Mouse (Mus musculus): ENCODE measurements around the gene Pfkm. TPM values are rescaled to one million over a fixed set of nuclear protein-coding genes. Genes with fewer than 3 reads are reported as not detected.
A peak's percentile ranks its signal among the peaks of the same experiment; 100 is the strongest.

Gene Pfkm
- polyA plus RNA-seq, 1 experiment from 2014 or later, result 27.9 TPM

DNA sequence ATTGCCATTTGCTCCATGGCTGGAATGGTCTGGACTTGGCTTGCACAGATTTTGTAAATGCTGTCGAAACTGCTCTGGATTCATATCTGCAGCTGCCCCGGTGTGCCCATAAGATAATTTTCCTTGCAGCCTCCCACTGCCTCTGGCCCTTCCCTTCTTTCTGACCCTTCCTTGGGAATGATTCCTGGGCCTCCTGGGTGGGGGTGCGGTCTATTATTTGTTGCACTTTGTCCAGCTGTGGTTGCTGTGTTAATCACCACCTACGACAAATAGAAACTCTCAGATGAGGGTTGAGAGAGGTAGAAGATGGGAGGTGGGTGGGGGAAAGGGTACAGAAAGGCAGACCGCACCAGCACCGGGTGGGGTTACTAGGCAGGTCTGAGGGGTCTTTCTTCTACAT is 14.8 kb downstream of the Pfkm start:
- peak overlapping the region; percentile 85 for H3K4me2 ChIP-seq (replicated peaks)
- H3K4me3 ChIP-seq (replicated peaks), result no peak overlapping the region
- H3K4me1 ChIP-seq (replicated peaks), result peaks cover 12% of the 10 kb centered on the region
- WGBS, result 59% methylated on average over 6 of the region's 6 CpGs
- H3K27ac ChIP-seq, result peak overlapping the region; percentile 68; the same call in 1 of the 2 replicates
- H3K9ac ChIP-seq, result no peak overlapping the region
- no peaks in the 10 kb centered on the region for H3K36me3 ChIP-seq
- no peaks in the 10 kb centered on the region for H3K27me3 ChIP-seq (replicated peaks)
- no peaks in the 10 kb centered on the region for H3K9me3 ChIP-seq
- ATAC-seq, result peak; percentile 67

GRCm38 (mm10) chr15:98107703-98108296 is 15.4 kb downstream of the Pfkm start:
- Histone ChIP-seq H3K4me2 (replicated peaks) (peak overlapping the region; percentile 85), H3K4me3 (replicated peaks) (peak overlapping the region; percentile 68), H3K27ac (peak overlapping the region; percentile 68; the same call in 1 of the 2 replicates), H3K27me3 (replicated peaks) (no peaks in the 10 kb centered on the region), H3K36me3 (no peaks in the 10 kb centered on the region), H3K9ac (peak overlapping the region; percentile 78; the same call in 1 of the 2 replicates), H3K9me3 (no peaks in the 10 kb centered on the region), H3K4me1 (replicated peaks) (peaks cover 12% of the 10 kb centered on the region)
- 24% methylated on average over 11 of the region's 11 CpGs for WGBS
- ATAC-seq, result peak; percentile 26

- Histone ChIP-seq H3K9ac (peak overlapping the region; percentile 78), H3K27me3 (replicated peaks) (no peaks in the 10 kb centered on the region), H3K4me2 (replicated peaks) (peak overlapping the region; percentile 85), H3K4me1 (replicated peaks) (peaks cover 12% of the 10 kb centered on the region), H3K4me3 (replicated peaks) (peak overlapping the region; percentile 68), H3K27ac (peak overlapping the region; percentile 68), H3K36me3 (no peaks in the 10 kb centered on the region), H3K9me3 (no peaks in the 10 kb centered on the region)
- 3% methylated on average over 37 of the region's 37 CpGs for WGBS
- peak; percentile 94 for ATAC-seq
Measured at GRCm38 (mm10) chr15:98108297-98109152, 16.1 kb downstream of the Pfkm start.

DNA sequence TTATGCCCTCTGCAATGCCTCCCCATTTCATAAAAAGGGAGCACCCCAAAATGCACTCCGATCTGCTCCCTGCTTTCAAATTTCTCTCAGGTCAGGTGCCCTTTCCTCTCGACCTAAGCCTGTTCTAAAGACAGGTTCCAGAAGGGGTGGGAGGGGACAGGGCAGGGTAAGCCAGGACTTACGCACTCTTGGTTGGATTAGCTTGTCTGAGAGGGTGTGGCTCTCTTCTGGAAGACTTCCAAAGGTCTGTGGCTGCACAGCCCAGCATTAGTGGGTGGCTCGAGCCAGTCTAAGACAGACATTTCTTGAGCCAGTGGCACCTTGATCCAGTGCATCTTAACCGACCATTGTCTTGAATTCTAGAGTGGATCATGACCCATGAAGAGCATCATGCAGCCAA is 19.4 kb downstream of the Pfkm start:
- H3K36me3 ChIP-seq, result no peaks in the 10 kb centered on the region
- no peaks in the 10 kb centered on the region for H3K9me3 ChIP-seq
- H3K27ac ChIP-seq, result no peak overlapping the region
- 0 out of 2 replicates have a peak, but pooled peaks have one; percentile 9 for ATAC-seq
- H3K4me3 ChIP-seq (replicated peaks), result no peak overlapping the region
- H3K27me3 ChIP-seq (replicated peaks), result no peaks in the 10 kb centered on the region
- H3K4me1 ChIP-seq (replicated peaks), result peaks cover 12% of the 10 kb centered on the region
- no peak overlapping the region for H3K4me2 ChIP-seq (replicated peaks)
- H3K9ac ChIP-seq, result no peak overlapping the region
- 66% methylated on average over 5 of the region's 5 CpGs for WGBS

DNA sequence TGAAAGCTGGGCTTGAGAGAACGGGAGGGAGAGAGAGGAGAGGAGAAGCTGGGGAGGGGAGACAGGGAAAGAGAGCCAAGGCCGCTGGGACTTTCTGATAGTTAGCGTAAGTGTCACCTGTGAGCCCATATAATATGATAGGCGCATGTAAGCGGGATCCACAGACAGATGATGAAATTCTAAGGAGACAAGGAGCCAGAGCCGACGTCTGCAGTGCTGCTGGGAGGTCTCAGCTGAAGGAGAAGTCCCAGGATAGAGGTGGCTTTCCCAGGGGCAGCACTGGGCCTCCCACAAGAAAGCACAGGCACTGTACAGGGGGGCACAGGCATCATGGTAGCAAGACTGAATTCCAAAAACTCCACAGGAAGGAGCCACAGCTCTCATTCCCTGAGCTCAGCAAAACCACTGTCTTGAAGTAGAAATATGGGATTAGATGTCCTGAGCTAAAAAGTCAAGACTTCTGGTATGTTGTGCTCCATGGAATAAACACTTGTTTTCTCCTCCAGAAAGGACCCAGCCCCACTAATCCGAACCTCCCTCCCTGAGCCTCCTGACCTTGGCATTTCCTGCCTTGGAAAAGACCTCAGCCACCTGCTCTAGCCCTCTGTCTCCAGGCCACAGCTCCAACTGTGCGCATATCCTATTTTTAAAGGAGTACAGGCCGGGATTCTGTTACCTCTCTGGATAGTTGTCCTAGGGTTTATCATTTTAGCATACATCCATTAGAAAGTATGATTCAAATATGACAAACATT is 21.9 kb downstream of the Pfkm start:
- Histone ChIP-seq H3K4me3 (replicated peaks) (no peak overlapping the region), H3K27me3 (replicated peaks) (no peaks in the 10 kb centered on the region), H3K4me2 (replicated peaks) (no peak overlapping the region), H3K9ac (no peak overlapping the region), H3K9me3 (no peaks in the 10 kb centered on the region), H3K27ac (no peak overlapping the region), H3K4me1 (replicated peaks) (peaks cover 3% of the 10 kb centered on the region; the same call in 1 of the 2 replicates), H3K36me3 (no peaks in the 10 kb centered on the region)
- ATAC-seq, result no peak
- WGBS, result 88% methylated on average over 10 of the region's 10 CpGs

GRCm38 (mm10) chr15:98114852-98115778 is 22.7 kb downstream of the Pfkm start:
- Histone ChIP-seq H3K36me3 (no peaks in the 10 kb centered on the region), H3K4me3 (replicated peaks) (no peak overlapping the region)

GRCm38 (mm10) chr15:98115779-98116163 is 23.4 kb downstream of the Pfkm start:
- H3K36me3 ChIP-seq, result no peaks in the 10 kb centered on the region

More at GRCm38 (mm10) chr15:98114852-98115778, 22.7 kb downstream of the Pfkm start:
- Histone ChIP-seq H3K27ac (no peak overlapping the region), H3K27me3 (replicated peaks) (no peaks in the 10 kb centered on the region), H3K4me2 (replicated peaks) (no peak overlapping the region), H3K9ac (no peak overlapping the region), H3K9me3 (no peaks in the 10 kb centered on the region), H3K4me1 (replicated peaks) (peaks cover 3% of the 10 kb centered on the region; the same call in 1 of the 2 replicates)
- no peak for ATAC-seq
- WGBS, result 89% methylated on average over 10 of the region's 10 CpGs

GRCm38 (mm10) chr15:98116287-98116686 is 23.9 kb downstream of the Pfkm start:
- H3K4me3 ChIP-seq (replicated peaks), result no peak overlapping the region
- H3K9ac ChIP-seq, result no peak overlapping the region
- H3K27ac ChIP-seq, result no peak overlapping the region
- H3K4me2 ChIP-seq (replicated peaks), result no peak overlapping the region
- H3K4me1 ChIP-seq (replicated peaks), result peaks cover 3% of the 10 kb centered on the region; the same call in 1 of the 2 replicates
- H3K27me3 ChIP-seq (replicated peaks), result no peaks in the 10 kb centered on the region
- H3K9me3 ChIP-seq, result no peaks in the 10 kb centered on the region
- ATAC-seq, result no peak
- H3K36me3 ChIP-seq, result peaks cover 4% of the 10 kb centered on the region; the same call in 1 of the 2 replicates
- 86% methylated on average over 5 of the region's 5 CpGs for WGBS

More at GRCm38 (mm10) chr15:98115779-98116163, 23.4 kb downstream of the Pfkm start:
- H3K4me1 ChIP-seq (replicated peaks), result peaks cover 3% of the 10 kb centered on the region; the same call in 1 of the 2 replicates
- ATAC-seq, result no peak
- 89% methylated on average over 9 of the region's 9 CpGs for WGBS
- H3K9ac ChIP-seq, result no peak overlapping the region
- no peaks in the 10 kb centered on the region for H3K27me3 ChIP-seq (replicated peaks)
- H3K9me3 ChIP-seq, result no peaks in the 10 kb centered on the region
- no peak overlapping the region for H3K4me2 ChIP-seq (replicated peaks)
- H3K4me3 ChIP-seq (replicated peaks), result no peak overlapping the region
- H3K27ac ChIP-seq, result no peak overlapping the region

DNA sequence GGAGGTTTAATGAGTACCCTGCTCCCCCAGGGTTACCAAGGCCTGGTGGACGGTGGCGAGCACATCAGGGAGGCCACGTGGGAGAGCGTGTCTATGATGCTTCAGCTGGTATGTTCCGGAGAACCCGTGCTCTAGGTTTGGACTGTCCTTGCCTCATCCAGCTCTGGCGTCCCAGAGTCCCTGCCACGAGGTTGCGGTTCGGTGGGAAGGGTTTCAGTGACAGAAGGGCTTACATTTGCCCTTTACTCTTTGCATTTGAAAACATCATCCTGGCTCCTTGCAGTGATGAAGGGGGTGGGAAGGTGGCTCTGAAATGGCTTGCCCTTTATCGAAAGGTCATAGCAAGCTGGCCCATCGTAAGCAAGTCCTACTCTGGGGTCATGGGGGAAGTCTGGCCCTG is 27.0 kb downstream of the Pfkm start:
- ATAC-seq, result no peak
- no peak overlapping the region for H3K4me2 ChIP-seq (replicated peaks)
- no peaks in the 10 kb centered on the region for H3K27me3 ChIP-seq (replicated peaks)
- H3K27ac ChIP-seq, result no peak overlapping the region
- H3K4me3 ChIP-seq (replicated peaks), result no peak overlapping the region
- H3K4me1 ChIP-seq (replicated peaks), result no peaks in the 10 kb centered on the region
- 90% methylated on average over 12 of the region's 12 CpGs for WGBS
- no peak overlapping the region for H3K9ac ChIP-seq
- H3K36me3 ChIP-seq, result peaks cover 18% of the 10 kb centered on the region
- H3K9me3 ChIP-seq, result no peaks in the 10 kb centered on the region

DNA sequence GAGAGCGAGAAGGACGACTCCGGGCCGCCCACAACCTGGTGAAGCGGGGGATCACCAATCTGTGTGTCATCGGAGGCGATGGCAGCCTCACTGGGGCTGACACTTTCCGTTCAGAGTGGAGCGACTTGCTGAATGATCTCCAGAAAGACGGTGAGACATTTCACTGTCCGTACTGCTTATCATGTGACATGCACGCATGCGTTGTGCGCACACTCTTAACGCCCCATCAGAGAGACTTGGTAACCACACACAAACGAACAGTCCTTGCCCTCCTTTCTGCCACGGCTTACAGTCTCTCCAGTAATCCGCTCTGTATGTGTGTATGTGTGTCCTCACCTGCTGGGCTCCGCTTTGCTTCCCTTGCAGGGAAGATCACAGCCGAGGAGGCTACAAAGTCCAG is 28.4 kb downstream of the Pfkm start:
- Histone ChIP-seq H3K27ac (no peak overlapping the region), H3K36me3 (peaks cover 18% of the 10 kb centered on the region), H3K27me3 (replicated peaks) (no peaks in the 10 kb centered on the region), H3K9me3 (no peaks in the 10 kb centered on the region), H3K9ac (no peak overlapping the region), H3K4me1 (replicated peaks) (no peaks in the 10 kb centered on the region), H3K4me3 (replicated peaks) (no peak overlapping the region), H3K4me2 (replicated peaks) (no peak overlapping the region)
- 94% methylated on average over 20 of the region's 20 CpGs for WGBS
- ATAC-seq, result no peak

DNA sequence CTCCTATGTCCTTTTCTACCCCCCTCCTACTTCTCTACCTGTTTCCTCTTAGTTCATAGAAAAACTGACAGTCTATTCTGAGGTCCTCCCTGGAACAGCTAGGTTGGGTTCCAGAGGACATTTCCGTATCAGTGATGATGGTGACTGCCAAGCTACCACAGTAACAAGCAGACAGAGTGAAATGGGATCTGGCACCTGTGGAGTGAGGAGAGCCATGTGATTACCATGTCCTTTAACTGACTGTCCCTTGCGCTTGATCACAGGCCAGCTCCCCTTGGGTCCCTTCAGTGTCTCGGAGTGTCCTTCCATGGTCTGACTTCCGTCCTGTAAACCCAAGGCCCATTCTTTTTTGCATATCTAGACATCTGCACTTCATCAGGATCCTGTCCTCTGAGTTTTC is 38.6 kb downstream of the Pfkm start:
- Histone ChIP-seq H3K36me3 (peaks cover 20% of the 10 kb centered on the region), H3K27ac (no peak overlapping the region), H3K4me1 (replicated peaks) (no peaks in the 10 kb centered on the region), H3K9ac (no peak overlapping the region), H3K9me3 (no peaks in the 10 kb centered on the region), H3K27me3 (replicated peaks) (no peaks in the 10 kb centered on the region), H3K4me3 (replicated peaks) (no peak overlapping the region), H3K4me2 (replicated peaks) (no peak overlapping the region)
- ATAC-seq, result no peak
- 93% methylated on average over 4 of the region's 4 CpGs for WGBS
